Mouse (Mus musculus) spleen, postnatal 36 days (tissue): ENCODE measurements around the gene Gm10491.
A peak's percentile ranks its signal among the peaks of the same experiment; 100 is the strongest.

Experiments used
- DNase-seq, 2 experiments: peaks; one replicate each; pipeline ENCODE4 v3.0.0; 2022; ENCODE audit warnings: low spot score in 2 of 2, mixed read lengths in 1 of 2

Gm10491 gene

DNA sequence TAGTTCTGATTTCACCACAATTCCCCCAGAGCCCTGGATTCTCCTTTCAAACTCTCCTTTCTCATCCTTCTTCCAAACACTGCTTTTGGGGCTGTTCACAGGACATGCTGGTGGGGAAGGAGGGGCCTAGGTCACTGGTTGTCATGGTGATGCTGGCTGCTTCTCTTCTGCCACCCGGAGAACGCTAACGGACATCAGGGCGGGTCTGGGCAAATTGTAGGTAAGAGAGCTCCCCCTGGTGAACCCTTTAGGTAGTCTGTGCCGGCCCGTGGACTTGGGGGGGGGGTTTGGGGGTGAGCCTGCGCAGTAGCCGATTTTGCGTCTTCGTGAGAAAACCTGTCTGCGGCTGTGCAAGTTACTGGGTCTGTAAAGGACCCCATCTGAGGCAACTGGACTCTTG, 27.8 kb downstream of the Gm10491 start:
- peak; percentile 77 to 78 for DNase-seq

DNA sequence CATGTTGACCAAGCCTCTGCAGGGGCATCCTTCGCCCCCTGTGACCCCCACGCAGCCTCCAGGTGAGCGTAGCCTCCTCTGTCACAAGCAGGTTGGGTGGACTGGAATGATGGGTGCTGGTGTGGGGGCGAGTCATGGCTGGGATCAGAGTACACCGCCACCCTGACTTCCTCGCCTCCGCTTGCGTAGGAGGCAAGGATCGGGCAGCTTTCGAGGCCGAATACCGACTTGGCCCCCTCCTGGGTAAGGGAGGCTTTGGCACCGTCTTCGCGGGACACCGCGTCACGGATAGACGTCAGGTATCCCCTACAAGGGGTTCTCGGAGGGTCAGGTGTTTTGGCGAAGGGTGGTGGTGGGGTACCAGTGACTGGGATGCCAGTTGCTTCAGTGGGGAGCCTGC, 29.1 kb downstream of the Gm10491 start:
- no peak for DNase-seq

DNA sequence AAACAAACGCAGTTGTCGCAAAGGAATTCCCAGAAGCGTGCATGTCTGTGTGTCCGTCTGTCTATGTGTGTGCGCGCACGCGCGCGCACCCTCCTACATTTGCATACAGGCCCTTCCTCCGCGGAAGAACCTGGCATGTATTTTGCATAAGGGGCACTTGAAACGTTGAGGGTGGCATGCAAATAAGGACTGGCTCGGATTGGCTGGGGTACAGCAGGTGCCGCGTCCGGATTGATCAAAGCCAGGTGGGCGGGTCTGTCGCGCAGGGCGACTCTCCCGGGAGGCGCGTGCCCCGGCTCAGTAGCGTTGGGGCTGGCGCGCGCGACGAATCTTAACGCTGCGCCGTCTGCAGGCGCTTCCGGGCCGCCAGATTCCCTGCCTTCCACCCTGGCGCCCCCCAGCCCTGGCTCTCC, 29.6 kb downstream of the Gm10491 start, which contains the start of gene Pim2:
Pim2 (plus strand) TSS at position 256 of the 413 bp plus-strand sequence.
- DNase-seq: peak; percentile 90 to 91

DNA sequence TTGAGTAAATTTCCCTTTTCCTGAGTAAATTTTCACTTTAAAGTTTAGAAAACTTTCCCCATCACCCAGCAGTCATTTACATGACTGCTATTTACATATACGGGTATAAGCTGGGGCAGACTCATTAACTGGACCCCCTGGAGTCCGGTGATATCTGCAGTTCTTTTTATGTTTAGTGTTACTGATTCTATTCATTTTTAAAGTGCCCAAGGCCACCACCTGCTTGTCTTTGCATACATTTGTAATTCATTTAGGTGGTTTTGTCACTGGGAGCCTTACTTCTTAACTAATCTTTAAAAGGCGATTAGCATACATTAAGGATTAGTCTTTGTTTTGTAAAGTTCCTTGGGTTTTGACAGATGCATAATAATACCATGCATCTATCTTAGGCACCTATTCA, 37.8 kb downstream of the Gm10491 start:
- no peak for DNase-seq

DNA sequence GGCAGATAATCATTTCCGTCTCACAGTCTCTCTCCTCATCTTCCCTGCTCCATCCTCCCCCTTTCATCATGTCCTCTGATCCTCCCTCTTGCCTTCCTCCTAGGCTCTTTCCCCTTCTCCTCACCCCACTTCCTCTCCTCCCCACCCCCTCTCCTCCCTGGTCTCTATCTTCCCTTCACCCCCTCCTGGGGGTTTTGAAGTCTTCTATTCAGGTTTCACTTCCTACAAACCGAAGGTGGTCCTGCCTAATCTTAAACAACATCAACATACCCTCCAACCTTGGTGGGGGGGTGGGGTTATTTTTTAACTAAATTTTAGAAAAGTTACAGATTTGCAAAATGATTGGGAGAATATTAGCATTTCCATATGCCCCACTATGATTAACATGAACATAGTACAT, 39.1 kb downstream of the Gm10491 start:
- DNase-seq: no peak

DNA sequence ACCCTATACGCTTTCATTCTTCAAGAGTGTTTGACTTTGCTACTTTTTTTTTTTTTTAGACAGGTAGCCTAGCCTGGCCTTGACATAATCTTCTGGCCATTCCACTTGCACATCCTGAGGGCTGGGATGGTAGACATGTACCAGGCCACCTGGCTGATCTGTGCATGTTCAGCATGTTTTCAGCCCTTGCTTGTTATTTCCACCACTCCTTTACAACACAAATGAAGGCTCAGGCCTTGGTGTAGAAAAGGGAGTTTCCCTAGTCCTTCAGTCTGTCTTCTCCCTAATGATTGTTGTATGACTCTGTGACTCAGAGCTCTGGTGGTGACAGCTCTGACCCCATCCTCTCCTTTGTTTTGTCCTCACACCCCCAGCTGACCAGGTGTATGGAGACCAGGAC, 40.5 kb downstream of the Gm10491 start:
- no peak for DNase-seq

DNA sequence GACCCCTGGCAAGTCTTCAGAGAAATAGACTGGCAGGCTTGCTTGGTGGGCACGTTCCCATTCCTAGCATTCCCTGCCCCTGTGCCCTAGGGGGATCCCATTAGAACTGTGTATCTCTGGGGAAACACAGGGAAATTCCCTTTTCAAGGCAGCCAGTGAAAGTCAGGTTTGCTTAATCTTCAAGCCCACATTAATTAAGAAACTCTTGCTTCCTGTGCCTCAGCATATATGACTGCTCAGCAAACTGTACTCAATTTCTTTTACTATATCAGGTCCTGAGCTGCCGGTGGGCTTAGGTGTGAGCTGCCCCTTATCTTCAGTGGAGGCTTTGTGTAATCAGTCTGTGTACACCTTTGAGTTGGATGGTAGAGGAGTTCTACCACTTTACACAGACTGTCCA, 41.8 kb downstream of the Gm10491 start:
- DNase-seq: no peak

DNA sequence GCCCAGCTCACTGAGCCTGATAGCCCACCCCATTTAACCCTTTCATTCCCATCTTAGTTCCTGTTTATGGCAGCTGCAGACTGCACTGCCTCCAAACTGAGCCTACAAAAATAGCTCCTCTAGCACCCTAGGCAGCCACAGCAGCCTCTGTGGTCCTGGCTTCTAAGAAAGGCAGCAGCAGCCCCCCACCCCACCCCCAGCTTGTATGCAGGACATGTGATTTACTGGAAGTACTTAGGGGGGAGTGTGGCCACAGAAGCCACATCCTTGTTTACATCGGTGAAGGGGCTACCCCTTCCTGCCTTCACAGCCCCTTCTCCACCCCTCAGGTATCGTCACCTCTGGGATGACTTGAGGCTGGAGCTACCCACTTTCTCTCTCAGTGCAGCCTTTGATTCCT, 42.3 kb downstream of the Gm10491 start:
- peak; percentile 44 to 47 for DNase-seq

DNA sequence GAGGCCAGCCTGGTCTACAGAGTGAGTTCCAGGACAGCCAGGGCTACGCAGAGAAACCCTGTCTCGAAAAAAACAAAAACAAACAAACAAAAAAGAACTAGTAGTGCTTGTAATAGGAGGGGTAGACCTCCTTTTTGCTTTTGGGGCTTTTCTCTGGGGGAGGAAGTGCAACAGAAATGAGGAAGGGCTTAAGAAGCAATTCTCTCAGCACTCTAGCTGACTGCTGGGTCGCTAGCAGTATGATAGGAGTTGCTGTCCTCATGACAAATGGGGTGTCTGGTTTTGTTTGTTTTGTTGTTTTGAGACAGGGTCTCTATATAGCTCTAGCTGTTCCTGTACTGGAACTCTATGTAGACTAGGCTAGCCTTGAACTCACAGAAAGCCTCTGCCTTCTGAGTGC, 43.1 kb downstream of the Gm10491 start:
- DNase-seq: peak; percentile 53 to 55

DNA sequence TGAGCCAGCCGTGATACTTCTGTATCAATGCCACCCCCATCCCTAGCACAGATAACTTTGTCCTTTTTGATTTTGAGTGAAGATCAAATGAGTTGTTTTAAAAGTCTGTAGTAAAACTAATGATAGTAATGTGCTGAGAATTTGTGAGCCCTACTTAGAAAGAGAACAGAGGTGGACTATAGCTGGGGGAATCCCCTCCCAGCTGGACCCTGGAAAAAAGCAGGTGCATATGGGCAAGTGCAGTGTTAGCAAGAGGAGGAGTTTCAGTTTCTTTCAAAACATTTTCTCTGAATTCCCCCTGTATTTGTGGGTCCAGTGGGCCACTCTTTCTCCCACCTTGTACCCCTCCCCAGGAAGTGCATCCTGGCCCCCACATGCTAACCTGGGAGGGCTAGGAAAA, 44.5 kb downstream of the Gm10491 start:
- DNase-seq: no peak

DNA sequence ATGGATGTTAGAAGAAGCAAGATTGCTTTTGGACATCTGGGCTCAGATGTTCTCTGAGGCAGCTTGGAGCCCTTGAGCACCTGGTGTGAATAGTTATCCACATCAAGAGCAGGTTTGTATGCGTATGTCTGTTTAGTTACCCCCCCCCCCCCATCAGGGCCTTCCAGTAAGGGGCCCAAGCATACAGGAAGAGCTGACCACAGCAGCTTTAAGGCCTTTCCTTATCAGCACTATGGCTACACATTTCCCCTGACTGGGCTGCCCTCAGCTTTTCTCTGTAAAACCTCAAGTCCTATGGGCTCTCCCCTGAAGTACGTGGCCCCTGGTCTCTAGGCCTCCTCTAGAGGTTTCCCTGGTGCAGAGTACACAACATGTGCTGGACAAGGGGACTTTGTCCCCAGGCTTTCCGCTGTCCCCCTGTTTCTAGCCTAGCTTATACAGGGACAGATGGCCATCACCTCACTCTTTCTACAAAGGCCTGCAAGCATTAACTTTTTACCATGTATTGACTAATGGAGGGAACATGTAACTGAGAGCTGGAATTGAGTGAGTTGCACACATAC, 48.4 kb downstream of the Gm10491 start:
- DNase-seq: no peak
